Mouse (Mus musculus) embryonic facial prominence, embryonic 11.5 days (tissue): Measurements from ENCODE around the gene Pax3. TPM values are rescaled to one million over a fixed set of nuclear protein-coding genes. Genes with fewer than 3 reads are reported as not detected.

Source experiments
- ATAC-seq: fragments of 200-750 bp; cut with Nextera tagmentation; replicated peaks from 2 replicates; pipeline ENCODE4 v1.8.0; 2017; ENCODE audit warnings: low read depth; ENCODE audit not compliant: insufficient number of reproducible peaks, low FRiP score, low TSS enrichment
- DNase-seq: peaks from one replicate; pipeline ENCODE4 v3.0.0-alpha.2; 2015; ENCODE audit warnings: low spot score
- H3K27ac ChIP-seq: fragments of 300-500 bp; sonication (generic); replicated peaks from 2 replicates; pipeline ENCODE4 v1.5.1; 2014; ENCODE audit warnings: mild to moderate bottlenecking, low read depth, low read length, control low read depth
- H3K27me3 ChIP-seq: fragments of 300-500 bp; sonication (generic); 2 replicates; pipeline ENCODE4 v1.6.1; 2014; ENCODE audit warnings: mild to moderate bottlenecking, low read length, moderate library complexity, mixed read lengths; ENCODE audit not compliant: control insufficient read depth, insufficient read depth
- H3K36me3 ChIP-seq: fragments of 300-500 bp; sonication (generic); replicated peaks from 2 replicates; pipeline ENCODE4 v1.6.1; 2014; ENCODE audit warnings: low read depth, mild to moderate bottlenecking, low read length, moderate library complexity, mixed read lengths; ENCODE audit not compliant: control insufficient read depth, insufficient read depth
- H3K4me1 ChIP-seq: fragments of 300-500 bp; sonication (generic); 2 replicates; pipeline ENCODE4 v1.6.1; 2014; ENCODE audit warnings: low read length, mixed read lengths; ENCODE audit not compliant: control insufficient read depth, insufficient read depth
- H3K4me2 ChIP-seq: fragments of 300-500 bp; sonication (generic); 2 replicates; pipeline ENCODE4 v1.6.1; 2014; ENCODE audit warnings: low read depth, mild to moderate bottlenecking, control low read depth, low read length, moderate library complexity
- H3K4me3 ChIP-seq: fragments of 300-500 bp; sonication (generic); 2 replicates; pipeline ENCODE4 v1.5.1; 2014; ENCODE audit warnings: low read depth, low read length, control low read depth
- H3K9ac ChIP-seq: fragments of 300-500 bp; sonication (generic); replicated peaks from 2 replicates; pipeline ENCODE4 v1.6.1; 2014; ENCODE audit warnings: mild to moderate bottlenecking, control low read depth, low read length
- H3K9me3 ChIP-seq: fragments of 300-500 bp; sonication (generic); replicated peaks from 2 replicates; pipeline ENCODE4 v1.6.1; 2016; ENCODE audit warnings: mild to moderate bottlenecking, low read length, inconsistent platforms, mixed read lengths; ENCODE audit not compliant: control insufficient read depth
- WGBS: fragments of 180-500 bp; shearing (Covaris S2); extraction: QIAGEN DNeasy Blood & Tissue Kit; methylation state at CpG from one replicate; pipeline ENCODE4 v1.1.7; 2014; 5-methylcytosine and 5-hydroxymethylcytosine counted together
- polyA plus RNA-seq: library from polyadenylated mRNA; unstranded; fragments of >200 nt; fragmentation: Nextera tagmentation; extraction: Ambion mirVana; gene quantifications from 2 replicates; pipeline ENCODE4 v1.2.1, GENCODE M21; 2014

The Pax3 gene
- polyA plus RNA-seq, 1 experiment from 2014 or later = 16.2 TPM

DNA sequence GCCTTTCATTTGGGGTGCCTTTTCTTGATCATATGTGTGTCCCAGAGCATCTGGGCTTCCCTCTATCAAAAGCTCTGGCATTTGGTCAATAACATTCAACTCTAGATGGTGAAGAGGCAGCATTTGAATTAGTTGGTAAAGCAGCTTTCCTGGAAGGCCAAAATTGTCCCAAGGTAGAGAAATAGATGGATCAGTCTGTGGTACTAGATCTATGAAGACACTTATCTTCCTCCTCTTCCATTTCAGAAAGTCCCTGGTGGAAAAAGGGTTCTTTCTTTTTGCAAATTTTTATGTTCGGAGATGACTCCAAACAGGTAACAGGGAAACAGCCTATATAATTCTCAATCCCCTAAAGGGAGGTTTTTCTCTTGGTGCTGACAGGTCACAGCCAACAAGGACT is 5.6 kb downstream of the Pax3 start:
- H3K4me3 ChIP-seq = 0 out of 2 replicates have a peak overlapping the region, but pooled peaks have one; percentile 9
- no peaks in the 10 kb centered on the region for H3K9me3 ChIP-seq
- H3K27ac ChIP-seq = peak overlapping the region; percentile 74
- H3K4me2 ChIP-seq = 0 out of 2 replicates have a peak overlapping the region, but pooled peaks have one; percentile 8
- ATAC-seq (no peak), DNase-seq (no peak)
- no peaks in the 10 kb centered on the region for H3K36me3 ChIP-seq
- no peaks in the 10 kb centered on the region for H3K4me1 ChIP-seq
- WGBS = 53% methylated on average over 1 of the region's 1 CpGs
- H3K9ac ChIP-seq = peak overlapping the region; percentile 54
- peaks cover 31% of the 10 kb centered on the region for H3K27me3 ChIP-seq

DNA sequence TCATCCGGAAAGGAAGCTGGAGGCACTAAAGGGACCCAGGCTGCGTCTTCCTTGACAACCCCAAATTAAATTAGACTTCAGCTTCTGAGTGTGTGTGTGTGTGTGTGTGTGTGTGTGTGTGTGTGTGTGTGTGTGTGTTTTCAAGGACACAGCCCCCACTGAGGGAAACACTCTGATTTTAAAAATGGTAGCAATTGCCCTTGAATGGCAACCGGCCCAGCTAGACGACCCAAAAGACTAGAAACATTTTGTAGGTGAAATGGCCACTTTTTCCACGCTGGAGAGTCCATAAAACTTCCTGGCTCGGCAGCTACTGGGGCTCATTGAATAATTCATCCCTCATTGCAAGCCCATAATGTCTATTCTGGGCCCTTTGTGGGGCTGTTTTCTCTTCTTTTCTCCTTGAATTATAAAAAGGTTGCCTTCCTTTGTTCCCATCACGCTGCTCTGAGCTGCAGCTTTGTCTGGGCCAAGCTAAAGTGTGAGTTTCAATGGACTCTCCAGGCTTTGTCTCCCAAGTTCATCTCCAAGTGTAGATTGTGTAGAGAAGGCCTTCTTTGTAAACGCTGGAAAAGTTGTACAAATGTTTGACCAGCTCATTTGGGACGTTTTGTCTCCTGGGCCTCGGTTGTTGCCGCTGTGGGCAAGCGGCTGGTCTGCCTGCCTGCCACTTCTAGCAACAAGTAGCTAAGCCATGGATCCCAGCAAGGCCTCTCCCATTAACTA is 6.4 kb downstream of the Pax3 start:
- H3K36me3 ChIP-seq = no peaks in the 10 kb centered on the region
- 8% methylated on average over 12 of the region's 12 CpGs for WGBS
- no peaks in the 10 kb centered on the region for H3K9me3 ChIP-seq
- DNase-seq (peak; percentile 60), ATAC-seq (no peak)
- H3K27ac ChIP-seq = peak overlapping the region; percentile 74
- 0 out of 2 replicates have a peak overlapping the region, but pooled peaks have one; percentile 9 for H3K4me3 ChIP-seq
- H3K9ac ChIP-seq = peak overlapping the region; percentile 54
- peak overlapping the region; percentile 8; the same call in 1 of the 2 replicates for H3K4me2 ChIP-seq
- H3K4me1 ChIP-seq = no peaks in the 10 kb centered on the region
- peaks cover 29% of the 10 kb centered on the region for H3K27me3 ChIP-seq

DNA sequence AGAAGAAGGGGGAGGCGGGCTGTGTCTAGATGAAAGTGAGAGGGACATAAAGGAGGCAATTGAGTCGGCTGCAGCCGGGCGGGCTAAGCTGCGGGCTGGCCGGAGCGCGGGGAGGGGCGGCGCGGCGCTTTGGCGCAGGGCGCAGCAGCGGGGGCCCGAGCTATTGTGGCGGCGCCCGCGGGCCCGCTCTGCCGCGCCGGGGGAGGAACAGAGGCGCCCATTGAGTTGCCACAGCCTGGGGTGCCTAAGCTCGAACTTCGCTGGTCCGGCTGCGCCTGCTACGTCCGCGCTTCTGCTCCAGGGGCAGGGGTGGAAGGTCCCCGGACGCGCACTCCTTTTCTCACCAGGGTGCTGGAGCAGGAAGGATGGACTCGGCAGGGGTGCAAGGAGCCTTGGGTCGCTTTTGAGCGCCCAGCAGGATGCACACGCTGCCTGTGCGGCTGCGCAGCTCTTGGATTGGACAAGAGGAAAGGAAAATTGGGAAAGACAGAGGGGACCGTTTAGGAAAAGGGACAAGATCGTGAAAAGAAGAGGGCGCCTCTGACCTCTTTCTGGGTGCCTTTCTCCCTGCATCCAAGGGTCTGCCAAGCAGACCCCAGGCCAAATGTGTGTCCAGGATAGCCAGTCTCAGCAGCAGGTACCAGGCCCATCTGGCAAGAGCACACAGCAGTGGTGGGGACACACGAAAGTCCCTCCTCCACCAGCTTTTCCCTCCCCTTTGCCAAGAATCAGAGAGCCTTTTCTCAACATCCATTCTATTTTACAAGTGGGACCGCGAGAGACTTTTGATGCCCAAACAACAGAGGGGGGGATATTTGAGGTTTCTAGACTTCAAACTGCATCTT is 7.2 kb downstream of the Pax3 start:
- peak; percentile 70 for DNase-seq
- ATAC-seq = peak; percentile 71
- H3K4me2 ChIP-seq = peak overlapping the region; percentile 64
- H3K36me3 ChIP-seq = no peaks in the 10 kb centered on the region
- peak overlapping the region; percentile 74 for H3K27ac ChIP-seq
- peak overlapping the region; percentile 35 for H3K4me3 ChIP-seq
- WGBS = 0% methylated on average over 35 of the region's 47 CpGs
- no peaks in the 10 kb centered on the region for H3K4me1 ChIP-seq
- H3K9me3 ChIP-seq = no peaks in the 10 kb centered on the region
- peak overlapping the region; percentile 54 for H3K9ac ChIP-seq
- H3K27me3 ChIP-seq = peaks cover 24% of the 10 kb centered on the region

DNA sequence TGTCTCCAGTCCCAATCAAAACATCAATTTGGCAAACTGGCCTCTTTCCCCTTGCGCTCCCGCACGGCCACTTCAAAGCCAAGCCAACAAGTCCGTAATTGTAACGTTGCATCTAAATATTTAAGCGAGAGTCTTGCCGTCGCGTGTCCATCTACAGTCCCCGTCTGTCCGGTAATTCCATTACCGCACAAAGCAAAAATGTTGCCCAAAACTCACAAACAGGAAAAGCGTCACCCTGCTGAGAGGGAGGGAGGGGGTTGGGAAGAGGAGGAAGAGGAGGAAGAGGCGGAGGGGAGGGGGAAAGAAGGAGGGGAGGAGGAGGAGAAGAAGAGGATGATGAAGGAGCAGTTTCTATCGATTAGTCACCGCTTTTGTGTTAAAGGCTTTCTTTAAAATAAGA is 7.9 kb downstream of the Pax3 start:
- Histone ChIP-seq H3K36me3 (no peaks in the 10 kb centered on the region), H3K4me1 (no peaks in the 10 kb centered on the region), H3K4me2 (peak overlapping the region; percentile 64), H3K9ac (peak overlapping the region; percentile 54), H3K27me3 (peaks cover 24% of the 10 kb centered on the region), H3K27ac (no peak overlapping the region), H3K9me3 (no peaks in the 10 kb centered on the region), H3K4me3 (peak overlapping the region; percentile 35)
- DNase-seq (peak; percentile 68), ATAC-seq (no peak)
- WGBS = under 1% methylated on average over 16 of the region's 16 CpGs

DNA sequence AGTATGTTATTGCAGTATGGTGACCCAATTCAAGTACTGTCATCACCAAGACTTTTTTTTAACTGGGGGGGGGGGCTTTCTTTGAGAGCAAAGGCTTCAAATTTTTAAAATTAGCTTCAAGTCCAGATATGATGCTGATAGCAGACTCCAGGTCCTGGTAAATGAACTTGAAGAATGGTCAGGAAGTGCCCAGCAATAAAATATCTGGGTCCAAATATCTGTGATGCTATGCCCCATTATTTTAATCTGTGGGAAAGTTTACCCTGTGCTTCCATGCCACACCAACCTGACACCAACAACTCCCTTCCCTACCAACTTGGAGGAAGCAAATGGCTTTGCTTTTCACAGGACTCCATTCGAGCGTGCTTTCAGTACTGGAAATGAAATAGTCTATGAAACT is 8.6 kb downstream of the Pax3 start:
- WGBS = 12% methylated on average over 2 of the region's 2 CpGs
- no peaks in the 10 kb centered on the region for H3K9me3 ChIP-seq
- no peak overlapping the region for H3K9ac ChIP-seq
- H3K4me3 ChIP-seq = no peak overlapping the region
- no peak for DNase-seq
- H3K4me1 ChIP-seq = no peaks in the 10 kb centered on the region
- ATAC-seq = no peak
- no peak overlapping the region for H3K4me2 ChIP-seq
- H3K27ac ChIP-seq = no peak overlapping the region
- peaks cover 18% of the 10 kb centered on the region for H3K27me3 ChIP-seq
- H3K36me3 ChIP-seq = no peaks in the 10 kb centered on the region

- no peak overlapping the region for H3K4me3 ChIP-seq
- DNase-seq (no peak), ATAC-seq (no peak)
- 4% methylated on average over 6 of the region's 6 CpGs for WGBS
- no peaks in the 10 kb centered on the region for H3K4me1 ChIP-seq
- H3K27ac ChIP-seq = no peak overlapping the region
- no peaks in the 10 kb centered on the region for H3K9me3 ChIP-seq
- H3K27me3 ChIP-seq = peaks cover 16% of the 10 kb centered on the region
- no peak overlapping the region for H3K4me2 ChIP-seq
- no peak overlapping the region for H3K9ac ChIP-seq
- no peaks in the 10 kb centered on the region for H3K36me3 ChIP-seq
These were observed 9.2 kb downstream of the Pax3 start for GRCm38 (mm10) chr1:78187788-78188173.

DNA sequence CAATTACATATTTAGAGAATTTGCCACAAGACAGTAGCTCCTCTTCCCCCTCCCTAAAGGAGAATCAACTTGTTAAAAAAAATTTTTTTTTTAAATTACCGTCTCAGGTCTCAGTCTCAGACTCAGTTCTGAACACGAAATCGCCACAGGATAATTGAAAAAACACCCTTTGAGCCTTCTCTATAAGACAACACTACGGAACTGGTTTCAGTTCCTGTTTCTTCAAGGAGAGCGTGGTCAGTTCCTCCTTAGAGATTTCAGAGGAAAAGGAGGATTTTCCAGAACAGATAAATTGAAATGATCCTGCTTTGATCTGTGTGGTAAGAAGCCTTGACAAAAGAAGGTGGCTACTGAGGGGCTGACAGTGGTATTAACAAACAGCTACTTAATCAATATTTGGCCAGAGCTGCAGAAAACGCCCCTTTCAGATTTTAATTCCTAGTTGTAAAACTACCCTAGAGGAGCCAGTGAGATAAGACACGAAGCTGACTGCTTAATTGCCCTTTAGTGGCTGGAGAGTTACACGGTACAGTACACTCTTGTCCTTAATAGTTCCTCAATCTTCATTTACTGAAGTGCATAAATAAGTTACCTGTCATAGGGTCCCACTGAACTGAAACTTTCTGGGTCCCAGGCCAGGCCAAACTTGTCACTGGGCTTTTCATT is 9.7 kb downstream of the Pax3 start:
- Histone ChIP-seq H3K27ac (no peak overlapping the region), H3K9me3 (no peaks in the 10 kb centered on the region), H3K27me3 (peaks cover 17% of the 10 kb centered on the region), H3K9ac (no peak overlapping the region), H3K4me2 (no peak overlapping the region), H3K36me3 (no peaks in the 10 kb centered on the region), H3K4me1 (no peaks in the 10 kb centered on the region), H3K4me3 (no peak overlapping the region)
- DNase-seq (no peak), ATAC-seq (no peak)
- 4% methylated on average over 8 of the region's 8 CpGs for WGBS
